Mouse (Mus musculus) midbrain, embryonic 16.5 days (tissue): Measurements from ENCODE around the gene Aip. TPM values are rescaled to one million over a fixed set of nuclear protein-coding genes. Genes with fewer than 3 reads are reported as not detected.

ENCODE experiments used
- ATAC-seq: fragments of 200-750 bp; cut with Nextera tagmentation; 2 replicates; pipeline ENCODE4 v1.8.0; 2017; ENCODE audit warnings: moderate TSS enrichment
- H3K27ac ChIP-seq: fragments of 300-500 bp; sonication (generic); 2 replicates; pipeline ENCODE4 v1.5.1; 2014; ENCODE audit warnings: mild to moderate bottlenecking, low read length, mixed read lengths
- H3K27me3 ChIP-seq: fragments of 300-500 bp; sonication (generic); 2 replicates; pipeline ENCODE4 v1.6.1; 2014; ENCODE audit warnings: low read depth, low read length, mixed read lengths; ENCODE audit not compliant: control insufficient read depth, insufficient read depth
- H3K36me3 ChIP-seq: fragments of 300-500 bp; sonication (generic); 2 replicates; pipeline ENCODE4 v1.6.1; 2014; ENCODE audit warnings: mild to moderate bottlenecking, low read length, moderate library complexity, mixed read lengths; ENCODE audit not compliant: control insufficient read depth, insufficient read depth
- H3K4me1 ChIP-seq: fragments of 300-500 bp; sonication (generic); 2 replicates; pipeline ENCODE4 v1.6.1; 2014; ENCODE audit warnings: mild to moderate bottlenecking, low read length, mixed read lengths; ENCODE audit not compliant: control insufficient read depth, insufficient read depth
- H3K4me2 ChIP-seq: fragments of 300-500 bp; sonication (generic); 2 replicates; pipeline ENCODE4 v1.6.1; 2014; ENCODE audit warnings: mild to moderate bottlenecking, low read length, mixed read lengths
- H3K4me3 ChIP-seq: fragments of 300-500 bp; sonication (generic); 2 replicates; pipeline ENCODE4 v1.5.1; 2014; ENCODE audit warnings: low read depth, mild to moderate bottlenecking, low read length, moderate library complexity, mixed read lengths
- H3K9ac ChIP-seq: fragments of 300-500 bp; sonication (generic); 2 replicates; pipeline ENCODE4 v1.6.1; 2014; ENCODE audit warnings: low read depth, low read length, mixed read lengths
- H3K9me3 ChIP-seq: fragments of 300-500 bp; sonication (generic); replicated peaks from 2 replicates; pipeline ENCODE4 v1.6.1; 2014; ENCODE audit warnings: mild to moderate bottlenecking, low read length, mixed read lengths; ENCODE audit not compliant: control insufficient read depth, poor library complexity, severe bottlenecking
- WGBS: fragments of 180-500 bp; shearing (Covaris S2); extraction: QIAGEN DNeasy Blood & Tissue Kit; methylation state at CpG from one replicate; pipeline ENCODE4 v1.1.7; 2014; 5-methylcytosine and 5-hydroxymethylcytosine counted together
- polyA plus RNA-seq: library from polyadenylated mRNA; unstranded; fragments of >200 nt; fragmentation: Nextera tagmentation; extraction: Ambion mirVana; gene quantifications from 2 replicates; pipeline ENCODE4 v1.2.1, GENCODE M21; 2015

The Aip gene
- polyA plus RNA-seq, 1 experiment from 2014 or later: 102 TPM

GRCm38 (mm10) chr19:4112063-4112960 lies 13.3 kb downstream of the Aip start:
- no peak for ATAC-seq
- no peaks in the 10 kb centered on the region for H3K27me3 ChIP-seq
- H3K4me2 ChIP-seq: no peak overlapping the region
- 97% methylated on average over 26 of the region's 26 CpGs for WGBS
- no peaks in the 10 kb centered on the region for H3K4me1 ChIP-seq
- H3K9ac ChIP-seq: no peak overlapping the region
- no peaks in the 10 kb centered on the region for H3K9me3 ChIP-seq
- H3K36me3 ChIP-seq: peaks cover 46% of the 10 kb centered on the region
- no peak overlapping the region for H3K4me3 ChIP-seq
- H3K27ac ChIP-seq: no peak overlapping the region

DNA sequence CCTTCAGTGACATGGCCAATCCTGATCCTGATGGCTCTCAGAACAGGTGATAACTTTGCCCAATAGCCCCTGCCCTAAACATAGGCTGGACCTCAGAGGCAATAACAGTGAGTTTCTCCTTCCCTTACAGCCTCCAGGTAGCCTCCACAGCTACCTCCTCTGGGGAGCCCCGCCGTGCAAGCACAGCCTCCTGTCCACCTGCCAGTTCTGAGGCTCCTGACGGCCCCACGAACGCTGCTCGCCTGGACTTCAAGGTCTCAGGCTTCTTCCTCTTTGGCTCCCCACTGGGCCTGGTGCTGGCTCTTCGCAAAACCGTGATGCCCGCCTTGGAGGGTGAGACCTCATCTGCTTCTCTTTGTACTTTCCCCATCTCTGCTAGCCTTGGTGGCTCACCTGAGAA lies 17.1 kb downstream of the Aip start:
- no peaks in the 10 kb centered on the region for H3K9me3 ChIP-seq
- no peaks in the 10 kb centered on the region for H3K27me3 ChIP-seq
- no peak for ATAC-seq
- no peak overlapping the region for H3K27ac ChIP-seq
- H3K9ac ChIP-seq: no peak overlapping the region
- peaks cover 52% of the 10 kb centered on the region for H3K36me3 ChIP-seq
- no peak overlapping the region for H3K4me2 ChIP-seq
- no peak overlapping the region for H3K4me3 ChIP-seq
- no peaks in the 10 kb centered on the region for H3K4me1 ChIP-seq
- WGBS: 92% methylated on average over 9 of the region's 9 CpGs

DNA sequence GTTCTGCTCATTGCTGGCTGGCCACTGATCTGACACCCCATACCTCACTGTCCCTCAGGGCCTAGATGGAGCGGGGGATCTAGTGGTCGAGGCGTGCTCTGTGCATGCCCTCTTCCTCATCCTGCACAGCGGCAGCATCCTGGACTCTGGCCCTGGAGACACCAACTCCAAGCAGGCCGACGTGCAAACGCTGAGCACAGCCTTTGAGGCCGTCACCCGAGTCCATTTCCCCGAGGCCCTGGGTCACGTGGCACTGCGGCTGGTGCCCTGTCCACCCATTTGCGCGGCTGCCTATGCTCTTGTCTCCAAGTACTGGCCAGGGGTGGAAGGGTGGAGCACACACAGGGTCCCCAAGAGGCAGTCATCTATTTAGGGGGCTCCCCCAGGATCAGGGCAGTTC lies 19.0 kb downstream of the Aip start:
- Histone ChIP-seq H3K27me3 (no peaks in the 10 kb centered on the region), H3K9ac (no peak overlapping the region), H3K36me3 (peaks cover 33% of the 10 kb centered on the region), H3K4me2 (no peak overlapping the region), H3K27ac (no peak overlapping the region), H3K9me3 (no peaks in the 10 kb centered on the region), H3K4me3 (no peak overlapping the region), H3K4me1 (peaks cover 7% of the 10 kb centered on the region)
- WGBS: 89% methylated on average over 14 of the region's 14 CpGs
- ATAC-seq: no peak

GRCm38 (mm10) chr19:4104675-4105194 lies 20.9 kb downstream of the Aip start:
- no peak for ATAC-seq
- WGBS: 91% methylated on average over 16 of the region's 16 CpGs
- Histone ChIP-seq H3K36me3 (peaks cover 27% of the 10 kb centered on the region), H3K9ac (no peak overlapping the region), H3K27me3 (no peaks in the 10 kb centered on the region), H3K4me3 (no peak overlapping the region), H3K4me1 (peaks cover 18% of the 10 kb centered on the region), H3K27ac (no peak overlapping the region), H3K4me2 (no peak overlapping the region), H3K9me3 (no peaks in the 10 kb centered on the region)

- peaks cover 27% of the 10 kb centered on the region for H3K4me1 ChIP-seq
- no peak overlapping the region for H3K27ac ChIP-seq
- peaks cover 19% of the 10 kb centered on the region; the same call in 1 of the 2 replicates for H3K36me3 ChIP-seq
- no peak overlapping the region for H3K4me2 ChIP-seq
- whole genome bisulfite sequencing: 87% methylated on average over 3 of the region's 3 CpGs
- no peaks in the 10 kb centered on the region for H3K9me3 ChIP-seq
- H3K9ac ChIP-seq: no peak overlapping the region
- no peak overlapping the region for H3K4me3 ChIP-seq
- no peaks in the 10 kb centered on the region for H3K27me3 ChIP-seq
- ATAC-seq: no peak
These were observed 21.9 kb downstream of the Aip start for GRCm38 (mm10) chr19:4103792-4104191.

GRCm38 (mm10) chr19:4103294-4103693 lies 22.4 kb downstream of the Aip start:
- Histone ChIP-seq H3K9me3 (no peaks in the 10 kb centered on the region), H3K9ac (no peak overlapping the region), H3K4me3 (no peak overlapping the region), H3K27me3 (no peaks in the 10 kb centered on the region), H3K36me3 (peaks cover 17% of the 10 kb centered on the region; the same call in 1 of the 2 replicates), H3K4me1 (peaks cover 31% of the 10 kb centered on the region), H3K27ac (no peak overlapping the region), H3K4me2 (no peak overlapping the region)
- no peak for ATAC-seq
- WGBS: 91% methylated on average over 18 of the region's 18 CpGs

GRCm38 (mm10) chr19:4102626-4103025 lies 23.0 kb downstream of the Aip start:
- Histone ChIP-seq H3K4me2 (no peak overlapping the region), H3K4me1 (peaks cover 37% of the 10 kb centered on the region), H3K4me3 (no peak overlapping the region), H3K9me3 (no peaks in the 10 kb centered on the region), H3K27me3 (no peaks in the 10 kb centered on the region), H3K9ac (no peak overlapping the region), H3K36me3 (peaks cover 15% of the 10 kb centered on the region; the same call in 1 of the 2 replicates), H3K27ac (no peak overlapping the region)
- 93% methylated on average over 12 of the region's 12 CpGs for WGBS
- no peak for ATAC-seq

- H3K4me2 ChIP-seq: peak overlapping the region; percentile 62
- peaks cover 39% of the 10 kb centered on the region for H3K4me1 ChIP-seq
- WGBS: 90% methylated on average over 2 of the region's 2 CpGs
- no peaks in the 10 kb centered on the region for H3K9me3 ChIP-seq
- H3K9ac ChIP-seq: no peak overlapping the region; the same call in 1 of the 2 replicates
- ATAC-seq: no peak
- H3K4me3 ChIP-seq: peak overlapping the region; percentile 57; the same call in 1 of the 2 replicates
- no peaks in the 10 kb centered on the region for H3K27me3 ChIP-seq
- no peak overlapping the region for H3K27ac ChIP-seq
- H3K36me3 ChIP-seq: peaks cover 11% of the 10 kb centered on the region; the same call in 1 of the 2 replicates
These were observed 23.6 kb downstream of the Aip start for GRCm38 (mm10) chr19:4102049-4102448.

GRCm38 (mm10) chr19:4101466-4101865 lies 24.2 kb downstream of the Aip start:
- Histone ChIP-seq H3K4me2 (peak overlapping the region; percentile 62), H3K4me1 (peaks cover 39% of the 10 kb centered on the region), H3K9ac (peak overlapping the region; percentile 75), H3K9me3 (no peaks in the 10 kb centered on the region), H3K4me3 (peak overlapping the region; percentile 57), H3K36me3 (peaks cover 8% of the 10 kb centered on the region; the same call in 1 of the 2 replicates), H3K27me3 (no peaks in the 10 kb centered on the region), H3K27ac (peak overlapping the region; percentile 76)
- ATAC-seq: no peak
- 45% methylated on average over 6 of the region's 6 CpGs for WGBS
